Mouse (Mus musculus): Measurements from ENCODE around the gene Olfr1245. TPM values are rescaled to one million over a fixed set of nuclear protein-coding genes. Genes with fewer than 3 reads are reported as not detected.

The Olfr1245 gene
- total and polyA plus RNA-seq, 2 experiments from 2014 or later, result not detected

- Histone ChIP-seq H3K27ac (no peak within 1 kb of the TSS), H3K27me3 (ENCODE audit: insufficient read depth, low read length) (no peaks in the 10 kb centered on the region), H3K4me1 (ENCODE audit: insufficient read depth, low read length) (no peaks in the 10 kb centered on the region), H3K9me3 (ENCODE audit: low read length) (no peaks in the 10 kb centered on the region), H3K4me3 (ENCODE audit: low read length) (no peak within 1 kb of the TSS), H3K9ac (replicated peaks; ENCODE audit: low read length) (no peak within 1 kb of the TSS), H3K4me2 (ENCODE audit: low read depth, low read length) (no peak within 1 kb of the TSS), H3K36me3 (ENCODE audit: insufficient read depth, low read length) (no peaks in the 10 kb centered on the region)
- TF ChIP-seq CTCF (IDR thresholded peaks at IDR 0.05; ENCODE audit: low read depth), result no peak
- no peak for DNase-seq (ENCODE audit: low spot score)
- ATAC-seq, result no peak
- WGBS, result 94% methylated on average over 1 of the region's 1 CpGs
Measured at GRCm38 (mm10) chr2:89531387-89531786, 46.9 kb downstream of the Olfr1245 start, which contains the start of gene Olfr1243. Gene Olfr1243, minus strand, starts transcription at chr2:89531487.

Other genes starting within 250 kb of the Olfr1245 start
- not detected in 2 replicates for gene Olfr1232, start 248.8 kb downstream of the Olfr1245 start, total RNA-seq (2014; rRNA removed)
- not detected in 2 replicates for gene Olfr1232, start 248.8 kb downstream of the Olfr1245 start, polyA plus RNA-seq (2015; fragmentation: Nextera tagmentation; extraction: Ambion mirVana)
- gene Olfr1233, start 236.0 kb downstream of the Olfr1245 start, total RNA-seq (2014; rRNA removed), result not detected in 2 replicates
- not detected in 2 replicates for gene Olfr1233, start 236.0 kb downstream of the Olfr1245 start, polyA plus RNA-seq (2015; fragmentation: Nextera tagmentation; extraction: Ambion mirVana)
- gene Olfr1234, start 213.6 kb downstream of the Olfr1245 start, total RNA-seq (2014; rRNA removed), result not detected in 2 replicates
- not detected in 2 replicates for gene Olfr1234, start 213.6 kb downstream of the Olfr1245 start, polyA plus RNA-seq (2015; fragmentation: Nextera tagmentation; extraction: Ambion mirVana)
- gene Olfr1238, start 168.8 kb downstream of the Olfr1245 start, total RNA-seq (2014; rRNA removed), result not detected in 2 replicates
- gene Olfr1238, start 168.8 kb downstream of the Olfr1245 start, polyA plus RNA-seq (2015; fragmentation: Nextera tagmentation; extraction: Ambion mirVana), result not detected in 2 replicates
- not detected in 2 replicates for gene Olfr1239, start 158.0 kb downstream of the Olfr1245 start, total RNA-seq (2014; rRNA removed)
- gene Olfr1239, start 158.0 kb downstream of the Olfr1245 start, polyA plus RNA-seq (2015; fragmentation: Nextera tagmentation; extraction: Ambion mirVana), result not detected in 2 replicates
- not detected in 2 replicates for gene Olfr1240, start 135.4 kb downstream of the Olfr1245 start, total RNA-seq (2014; rRNA removed)
- gene Olfr1240, start 135.4 kb downstream of the Olfr1245 start, polyA plus RNA-seq (2015; fragmentation: Nextera tagmentation; extraction: Ambion mirVana), result not detected in 2 replicates
- gene Olfr1241, start 91.3 kb downstream of the Olfr1245 start, total RNA-seq (2014; rRNA removed), result not detected in 2 replicates
- not detected in 2 replicates for gene Olfr1241, start 91.3 kb downstream of the Olfr1245 start, polyA plus RNA-seq (2015; fragmentation: Nextera tagmentation; extraction: Ambion mirVana)
- not detected in 2 replicates for gene Olfr1242, start 80.1 kb downstream of the Olfr1245 start, total RNA-seq (2014; rRNA removed)
- gene Olfr1242, start 80.1 kb downstream of the Olfr1245 start, polyA plus RNA-seq (2015; fragmentation: Nextera tagmentation; extraction: Ambion mirVana), result not detected in 2 replicates
- not detected in 2 replicates for gene Olfr1243, start 47.0 kb downstream of the Olfr1245 start, total RNA-seq (2014; rRNA removed)
- not detected in 2 replicates for gene Olfr1243, start 47.0 kb downstream of the Olfr1245 start, polyA plus RNA-seq (2015; fragmentation: Nextera tagmentation; extraction: Ambion mirVana)
- gene Olfr1246, start 14.7 kb upstream of the Olfr1245 start, total RNA-seq (2014; rRNA removed), result not detected in 2 replicates
- not detected in 2 replicates for gene Olfr1246, start 14.7 kb upstream of the Olfr1245 start, polyA plus RNA-seq (2015; fragmentation: Nextera tagmentation; extraction: Ambion mirVana)
- gene Olfr1247, start 35.7 kb upstream of the Olfr1245 start, total RNA-seq (2014; rRNA removed), result not detected in 2 replicates
- not detected in 2 replicates for gene Olfr1247, start 35.7 kb upstream of the Olfr1245 start, polyA plus RNA-seq (2015; fragmentation: Nextera tagmentation; extraction: Ambion mirVana)
- gene Olfr1248, start 39.8 kb upstream of the Olfr1245 start, total RNA-seq (2014; rRNA removed), result not detected in 2 replicates
- gene Olfr1248, start 39.8 kb upstream of the Olfr1245 start, polyA plus RNA-seq (2015; fragmentation: Nextera tagmentation; extraction: Ambion mirVana), result not detected in 2 replicates
- not detected in 2 replicates for gene Olfr1249, start 56.5 kb upstream of the Olfr1245 start, total RNA-seq (2014; rRNA removed)
- not detected in 2 replicates for gene Olfr1249, start 56.5 kb upstream of the Olfr1245 start, polyA plus RNA-seq (2015; fragmentation: Nextera tagmentation; extraction: Ambion mirVana)
- gene Olfr1250, start 83.0 kb upstream of the Olfr1245 start, total RNA-seq (2014; rRNA removed), result not detected in 2 replicates
- gene Olfr1250, start 83.0 kb upstream of the Olfr1245 start, polyA plus RNA-seq (2015; fragmentation: Nextera tagmentation; extraction: Ambion mirVana), result not detected in 2 replicates
- not detected in 2 replicates for gene Olfr1251, start 93.5 kb upstream of the Olfr1245 start, total RNA-seq (2014; rRNA removed)
- not detected in 2 replicates for gene Olfr1251, start 93.5 kb upstream of the Olfr1245 start, polyA plus RNA-seq (2015; fragmentation: Nextera tagmentation; extraction: Ambion mirVana)
- not detected in 2 replicates for gene Olfr1252, start 146.6 kb upstream of the Olfr1245 start, total RNA-seq (2014; rRNA removed)
- not detected in 2 replicates for gene Olfr1252, start 146.6 kb upstream of the Olfr1245 start, polyA plus RNA-seq (2015; fragmentation: Nextera tagmentation; extraction: Ambion mirVana)
- not detected in 2 replicates for gene Olfr1253, start 178.6 kb upstream of the Olfr1245 start, total RNA-seq (2014; rRNA removed)
- gene Olfr1253, start 178.6 kb upstream of the Olfr1245 start, polyA plus RNA-seq (2015; fragmentation: Nextera tagmentation; extraction: Ambion mirVana), result not detected in 2 replicates
- not detected in 2 replicates for gene Olfr1254, start 215.2 kb upstream of the Olfr1245 start, total RNA-seq (2014; rRNA removed)
- not detected in 2 replicates for gene Olfr1254, start 215.2 kb upstream of the Olfr1245 start, polyA plus RNA-seq (2015; fragmentation: Nextera tagmentation; extraction: Ambion mirVana)
- not detected in 2 replicates for gene Olfr1255, start 233.6 kb upstream of the Olfr1245 start, total RNA-seq (2014; rRNA removed)
- gene Olfr1255, start 233.6 kb upstream of the Olfr1245 start, polyA plus RNA-seq (2015; fragmentation: Nextera tagmentation; extraction: Ambion mirVana), result not detected in 2 replicates